Mouse (Mus musculus): ENCODE measurements around the gene Grwd1.
"Not testable (repeated sequence)": the region's sequence is repeated elsewhere in the genome, so short reads cannot be mapped to it uniquely, and the experiment has no call there.

Grwd1 gene

DNA sequence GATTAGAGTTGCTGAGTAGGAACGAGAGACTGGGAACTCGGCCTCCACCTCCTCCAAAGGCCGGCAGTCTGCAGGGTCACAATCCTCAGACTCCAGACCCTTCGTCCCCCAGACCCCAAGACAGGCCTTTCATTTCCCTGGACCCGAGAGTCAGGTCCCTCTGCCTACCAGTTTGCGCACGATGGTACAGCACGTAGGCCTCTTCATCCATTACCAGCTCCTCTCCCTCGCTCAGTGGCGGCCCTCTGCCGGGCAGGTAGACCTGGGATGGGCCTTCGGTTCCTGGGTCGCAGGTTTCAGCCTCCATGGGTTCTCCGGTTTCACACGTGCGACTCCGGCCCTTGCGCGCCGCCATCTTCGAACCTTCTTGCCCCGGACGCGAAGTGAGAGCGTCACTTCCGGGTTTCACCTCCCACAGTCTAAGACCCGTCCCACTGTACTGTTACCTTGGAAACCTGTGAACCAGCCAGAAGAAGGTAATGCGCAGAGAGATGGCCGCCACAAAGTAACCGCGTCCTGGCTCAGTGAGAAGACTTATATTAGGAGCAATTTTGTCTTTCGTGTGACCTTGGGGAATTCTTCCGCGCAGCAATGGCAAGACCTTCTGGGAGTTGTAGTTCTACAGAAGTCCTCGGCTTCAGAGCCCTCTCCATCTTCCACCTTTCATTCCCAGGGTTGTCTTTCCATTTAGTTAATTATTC lies at the start of gene Grwd1:
Gene Grwd1 (minus strand): TSS at position 518 of the 701 bp plus-strand sequence.
- in situ Hi-C loops (cut with MboI, MseI) = no loop called here

DNA sequence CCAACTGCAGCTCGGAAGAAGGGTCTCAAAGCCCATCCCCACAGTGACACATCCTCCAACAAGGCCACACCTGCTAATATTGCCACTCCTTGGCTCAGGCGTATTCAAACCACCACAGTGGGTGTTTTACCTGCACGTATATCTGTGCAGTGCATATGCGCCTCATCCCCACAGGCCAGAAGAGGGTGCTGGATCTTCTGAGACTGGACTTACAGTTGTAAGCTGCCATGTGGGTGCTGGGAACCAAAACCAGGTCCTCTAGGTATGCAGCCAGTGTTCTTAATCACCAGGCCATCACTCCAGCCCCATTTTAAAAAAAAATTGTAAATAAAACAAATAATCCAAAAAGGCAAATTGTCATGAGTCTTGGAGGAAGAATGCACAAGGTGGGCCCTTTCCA lies 49.8 kb upstream of the Grwd1 start:
- in situ Hi-C loops (cut with MboI, MseI) = no loop called here

DNA sequence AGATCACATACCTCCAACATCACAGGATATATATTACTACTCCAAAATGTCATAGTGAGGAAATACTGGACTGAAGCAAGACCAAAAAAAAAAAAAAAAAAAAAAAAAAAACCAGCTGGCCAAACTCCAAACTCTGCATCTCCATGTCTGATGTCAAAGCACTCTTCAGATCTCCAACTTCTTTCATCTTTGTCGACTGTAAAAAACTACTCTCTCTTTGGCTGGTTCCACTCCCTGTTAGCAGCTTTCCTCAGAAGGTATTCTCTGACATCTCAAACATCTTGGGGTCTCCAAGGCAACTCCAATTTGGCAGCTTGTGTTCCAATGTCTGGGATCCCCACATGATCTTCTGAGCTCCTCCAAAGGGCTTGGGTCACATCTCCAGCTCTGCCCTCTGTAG lies 47.5 kb upstream of the Grwd1 start, which contains the start of gene Grin2d:
Gene Grin2d (minus strand): TSS at position 101 of the 400 bp plus-strand sequence.
- in situ Hi-C loops (cut with MboI, MseI) = not testable (repeated sequence)

DNA sequence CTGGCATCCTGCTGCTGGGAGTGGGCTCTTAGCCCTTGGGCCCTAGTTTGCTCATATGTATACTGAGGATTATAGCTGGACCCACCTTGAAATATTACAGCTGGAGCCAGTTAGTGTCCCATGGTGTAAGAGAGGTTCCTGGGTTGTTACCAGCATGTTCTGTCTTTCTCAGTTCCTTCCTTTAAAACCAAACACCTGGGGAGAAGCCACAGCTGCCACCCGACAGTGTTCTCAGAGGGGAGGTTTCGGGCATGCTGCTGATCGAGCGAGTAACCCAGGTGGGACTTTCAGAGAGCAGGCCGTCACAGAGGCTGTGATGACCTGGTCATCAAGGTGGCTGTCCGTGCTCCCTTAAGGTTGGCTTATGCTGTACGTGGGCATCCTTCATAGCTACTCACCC lies 46.2 kb upstream of the Grwd1 start:
- in situ Hi-C loops (cut with MboI, MseI) = no loop called here

DNA sequence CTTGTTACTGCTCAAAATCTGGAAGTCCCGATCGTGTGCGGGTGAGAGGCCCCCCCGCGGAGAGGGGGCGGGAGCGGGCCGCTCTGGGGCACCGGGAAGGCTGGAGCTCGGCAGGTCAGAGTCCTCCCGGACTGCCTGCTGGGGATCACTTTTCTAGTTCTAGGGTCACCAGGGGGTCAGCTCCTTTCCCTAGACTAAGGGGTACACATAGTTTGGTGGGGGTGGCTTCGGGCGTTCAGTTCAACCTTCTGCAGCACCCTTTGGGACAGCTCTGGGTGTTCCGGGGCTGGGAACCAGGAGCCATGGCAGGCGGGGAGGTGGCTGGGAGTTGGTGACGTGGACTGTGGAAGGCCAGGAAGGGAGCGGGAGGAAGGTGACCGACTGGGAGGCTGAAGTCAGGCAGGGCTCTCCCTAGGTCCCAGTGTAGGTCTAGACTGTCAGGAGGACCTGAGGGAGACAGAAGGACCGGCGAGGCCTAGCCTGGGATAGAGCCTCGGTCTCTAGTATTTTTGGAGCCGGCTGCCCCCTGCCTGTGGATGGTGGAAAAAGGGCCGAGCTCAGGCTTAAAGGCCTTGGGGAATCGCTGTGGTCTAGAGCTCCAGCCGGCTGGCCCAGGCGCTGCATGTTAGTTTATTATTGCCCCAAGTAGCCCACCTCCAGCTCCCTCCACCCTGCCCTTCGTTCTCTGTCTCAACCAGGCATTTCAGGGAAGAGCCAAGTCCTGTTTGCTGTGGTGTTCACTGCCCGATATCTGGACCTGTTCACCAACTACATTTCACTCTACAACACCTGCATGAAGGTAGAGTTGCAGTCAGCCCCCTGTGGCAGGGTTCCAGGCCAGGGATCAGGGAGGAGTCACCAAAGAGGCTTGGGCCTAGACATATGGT lies 42.6 kb upstream of the Grwd1 start:
- in situ Hi-C loops (cut with MboI, MseI) = loop anchor here in 1 of 2 experiments (5.0 kb wide), 1 partner anchor 49 kb away; the partner anchor contains the start of genes Ccdc114 and Emp3

DNA sequence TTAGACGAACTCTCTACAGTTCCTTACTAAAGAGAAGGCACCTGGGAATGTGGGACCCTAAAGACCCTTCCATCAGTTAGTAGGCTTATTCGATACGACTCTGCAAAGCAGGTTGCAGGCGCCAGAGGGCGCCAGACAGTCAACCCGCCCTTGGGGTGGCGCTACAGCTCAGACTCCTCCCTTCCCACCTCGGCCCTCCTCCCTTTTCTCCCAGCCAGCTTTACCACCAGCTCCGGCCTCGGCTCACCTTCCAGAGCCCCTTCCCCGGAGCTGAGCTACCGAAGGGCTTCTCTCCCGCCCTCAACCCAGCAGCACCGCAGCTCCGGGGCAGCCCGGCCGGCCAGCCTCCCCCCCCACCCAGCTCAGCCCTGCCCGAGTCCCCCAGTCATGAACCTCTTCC lies 41.9 kb upstream of the Grwd1 start, which contains the start of gene Kdelr1:
Gene Kdelr1 (plus strand): TSS at position 149 of the 400 bp plus-strand sequence.
- in situ Hi-C loops (cut with MboI, MseI) = loop anchor here in 1 of 2 experiments (5.0 kb wide), 1 partner anchor 50 kb away; the partner anchor contains the start of genes Ccdc114 and Emp3

DNA sequence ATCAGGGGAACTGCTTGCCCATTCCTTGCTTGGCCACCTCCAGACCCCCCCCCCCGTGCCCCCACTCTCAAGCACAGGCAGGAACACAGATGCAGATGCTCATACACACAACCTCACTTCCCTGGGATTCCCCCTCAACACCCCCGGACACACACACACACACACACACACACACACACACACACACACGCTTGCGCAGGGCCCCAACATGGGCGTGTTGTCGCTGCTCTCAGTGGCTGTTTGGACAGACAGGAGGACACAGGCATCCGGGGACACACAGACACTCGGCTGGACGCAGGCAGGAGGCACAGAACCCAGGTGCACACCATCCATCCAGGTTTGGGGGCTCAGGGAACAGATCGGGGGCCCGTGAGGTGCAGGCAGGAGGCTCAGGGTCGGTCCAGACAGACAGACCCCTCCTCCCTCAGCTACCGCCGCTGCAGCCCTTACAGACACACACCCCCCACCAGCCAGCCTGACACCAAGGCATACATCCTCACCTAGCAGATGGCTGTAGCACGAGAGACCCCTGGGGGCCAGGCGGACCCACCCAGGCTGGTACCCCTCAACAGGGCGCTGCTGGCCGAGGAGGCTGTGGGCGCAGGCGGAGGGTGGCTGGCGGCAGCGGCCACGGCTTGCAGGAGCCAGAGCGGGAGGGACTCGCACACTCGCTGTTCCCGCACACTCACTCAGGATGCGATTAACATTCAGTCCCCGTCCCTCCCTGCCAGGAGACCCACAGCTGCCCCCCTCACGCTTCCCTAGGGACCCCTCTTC lies 39.7 kb upstream of the Grwd1 start:
- in situ Hi-C loops (cut with MboI, MseI) = loop anchor here in 1 of 2 experiments (5.0 kb wide), 1 partner anchor 52 kb away; the partner anchor contains the start of genes Ccdc114 and Emp3

DNA sequence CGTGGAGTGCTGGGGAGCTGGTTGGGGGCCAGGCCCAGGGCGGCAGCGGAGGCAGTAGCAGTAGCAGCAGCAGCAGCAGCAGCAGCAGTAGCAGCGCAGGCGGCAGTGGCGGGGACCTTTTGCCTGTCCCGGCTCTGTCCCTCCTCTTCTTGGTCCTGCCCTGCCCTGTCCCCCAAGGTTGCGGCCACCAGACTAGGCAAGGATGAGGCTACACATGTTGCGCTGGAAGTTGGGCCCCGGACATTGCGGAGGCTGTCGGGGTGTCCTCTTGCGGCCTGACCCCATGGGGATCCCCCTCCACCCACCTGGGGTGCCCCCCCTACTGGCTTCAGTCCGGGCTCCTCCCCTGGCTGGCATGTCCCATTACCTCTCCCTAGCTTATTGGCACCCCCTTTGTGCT lies 39.0 kb upstream of the Grwd1 start:
- in situ Hi-C loops (cut with MboI, MseI) = loop anchor here in 1 of 2 experiments (5.0 kb wide), 1 partner anchor 53 kb away; the partner anchor contains the start of genes Ccdc114 and Emp3

DNA sequence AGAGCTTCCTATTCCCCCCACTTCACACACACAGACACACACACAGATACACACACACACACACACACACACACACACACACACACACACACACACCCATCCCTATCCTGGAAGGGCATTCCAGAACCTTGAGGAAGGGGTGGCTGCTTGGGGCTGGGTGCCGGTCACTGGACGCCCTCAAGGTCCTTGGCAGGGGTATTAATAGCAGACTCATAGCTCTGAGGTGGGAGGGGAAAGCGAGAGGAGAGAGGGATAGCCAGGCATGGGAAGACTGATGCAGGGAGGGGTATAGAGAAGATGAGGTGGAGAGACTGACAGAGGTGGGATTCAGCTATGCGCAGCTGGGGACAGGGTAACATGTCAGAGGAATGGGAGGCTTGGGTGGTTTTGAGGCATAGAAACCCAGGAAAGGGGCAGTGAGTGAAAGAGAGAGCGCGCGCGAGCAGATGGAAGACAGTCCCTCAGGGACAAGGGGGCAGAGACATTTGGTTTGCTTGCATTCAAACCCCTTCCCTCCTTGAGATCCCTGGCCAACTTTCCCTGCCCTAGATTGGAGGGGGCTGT lies 38.4 kb upstream of the Grwd1 start:
- in situ Hi-C loops (cut with MboI, MseI) = no loop called here

DNA sequence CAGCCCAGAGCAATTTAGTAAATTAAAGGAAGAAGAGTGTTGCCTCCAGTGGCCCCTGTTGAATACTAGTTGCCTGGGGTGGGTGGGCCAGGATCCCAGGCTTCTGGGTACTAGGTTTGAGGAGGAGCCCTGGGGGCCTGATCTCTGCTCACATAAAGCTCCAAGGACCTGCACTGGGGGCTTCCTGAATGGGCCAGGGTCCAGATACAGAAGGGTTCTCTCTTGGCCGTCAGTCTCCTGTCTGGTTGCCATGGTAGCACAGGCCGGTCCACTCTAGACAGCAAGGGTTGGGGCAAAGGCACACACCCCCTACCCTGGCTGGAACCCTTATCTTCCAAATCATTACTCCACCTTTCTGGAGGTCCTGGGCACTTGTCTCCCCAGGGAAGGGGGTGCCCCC lies 37.1 kb upstream of the Grwd1 start:
- in situ Hi-C loops (cut with MboI, MseI) = no loop called here

DNA sequence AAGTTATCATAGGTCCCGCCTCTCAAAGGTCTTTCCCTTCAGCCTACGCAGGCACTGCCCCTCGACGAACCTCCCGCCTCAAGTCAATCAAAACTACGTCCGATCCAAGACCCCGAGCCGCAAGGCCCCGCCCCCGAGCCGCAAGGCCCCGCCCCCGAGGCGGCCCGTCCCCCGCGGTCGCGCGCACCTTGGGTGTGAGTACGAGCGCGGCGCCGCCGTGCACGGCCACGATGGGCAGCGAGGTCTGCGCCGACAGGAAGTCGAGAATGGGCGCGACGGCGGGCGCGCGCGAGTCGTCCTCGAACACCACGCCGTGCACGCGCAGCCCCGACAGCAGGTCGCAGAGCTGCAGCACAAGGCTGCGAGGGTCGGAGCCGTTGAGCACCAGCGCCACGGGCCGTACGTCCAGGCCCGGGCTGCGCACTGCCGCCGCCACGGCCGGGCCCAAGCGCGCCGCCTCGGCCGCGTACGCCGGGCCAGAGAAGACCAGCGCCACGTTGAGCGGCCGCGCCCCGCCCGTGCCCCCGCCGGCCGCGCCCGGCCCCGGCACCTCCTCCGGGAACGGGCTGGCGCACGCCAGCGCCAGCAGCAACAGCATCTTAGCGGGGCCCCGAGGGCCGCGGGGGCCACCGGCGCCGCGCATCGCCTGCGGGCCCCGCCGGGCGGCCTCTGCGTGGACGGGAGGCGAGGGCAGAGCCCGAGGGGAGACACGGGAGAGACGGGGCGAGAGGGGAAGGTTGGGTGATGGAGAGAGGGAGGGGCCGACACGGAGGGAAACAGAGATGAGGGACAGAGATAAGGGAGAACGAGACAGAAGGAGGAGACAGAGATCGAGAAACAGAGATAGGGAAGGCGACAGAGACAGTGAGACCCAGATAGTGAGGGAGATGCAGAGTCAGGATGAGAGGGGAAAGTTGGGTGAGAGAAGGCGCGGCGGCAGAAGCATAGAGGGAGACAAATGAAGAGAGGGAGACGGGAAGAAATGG lies 35.5 kb upstream of the Grwd1 start:
- in situ Hi-C loops (cut with MboI, MseI) = no loop called here

DNA sequence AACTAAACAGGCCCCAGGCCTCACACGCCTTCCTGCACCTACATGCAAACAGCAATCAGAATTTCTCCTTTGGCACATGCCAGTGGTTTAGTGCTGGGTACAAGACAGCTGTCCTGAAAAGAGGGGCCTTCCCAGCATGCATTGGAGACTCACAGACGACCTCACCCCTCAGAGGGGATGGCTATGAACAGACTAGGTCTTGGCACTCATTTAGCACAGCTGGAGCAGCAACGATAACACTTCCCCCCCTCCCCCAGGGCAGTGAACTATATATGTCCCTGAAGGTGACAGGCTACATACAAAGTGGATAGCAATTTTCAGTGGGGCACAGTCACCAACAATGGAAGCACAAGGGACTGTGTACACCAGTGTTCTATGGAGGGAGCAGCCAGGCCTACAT lies 33.7 kb upstream of the Grwd1 start:
- in situ Hi-C loops (cut with MboI, MseI) = no loop called here

DNA sequence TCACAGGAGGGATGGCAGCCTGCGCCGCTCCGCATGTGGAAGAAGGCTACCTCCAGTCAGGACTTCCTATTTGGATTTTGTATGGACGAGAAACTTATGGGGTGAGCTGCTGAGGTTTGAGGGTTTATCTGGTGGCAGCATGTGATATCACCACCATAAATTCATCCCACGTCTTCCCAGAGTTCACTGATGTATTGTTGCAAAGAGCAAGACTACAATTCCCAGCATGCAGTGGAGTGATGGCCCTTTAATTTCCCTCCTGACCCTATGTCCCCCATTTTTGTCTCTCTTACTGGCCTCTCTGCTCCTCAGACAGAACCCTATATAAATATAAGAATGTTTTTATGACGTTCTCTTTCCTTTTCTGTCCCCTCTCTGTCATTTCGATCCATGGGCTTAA lies 32.1 kb upstream of the Grwd1 start:
- in situ Hi-C loops (cut with MboI, MseI) = no loop called here

DNA sequence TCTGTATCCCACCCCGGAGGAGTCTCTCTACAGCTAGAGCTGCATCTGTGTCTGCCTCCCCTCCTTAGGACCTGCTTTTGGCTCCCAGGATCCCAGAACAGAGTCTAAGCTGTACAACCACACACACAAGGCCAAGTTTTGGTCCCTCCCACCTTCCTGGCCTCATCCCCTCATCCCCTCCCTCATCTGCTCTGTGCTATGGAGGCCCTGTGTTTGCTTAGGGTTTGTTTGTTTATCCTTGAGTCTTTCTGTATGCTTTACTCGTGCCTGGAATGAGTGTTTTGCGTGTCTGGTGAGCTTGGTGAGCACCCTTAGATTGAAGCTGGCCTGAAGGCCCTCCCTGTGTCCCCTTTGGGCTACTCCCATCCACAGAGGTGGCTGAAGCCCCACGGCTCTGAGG lies 28.3 kb upstream of the Grwd1 start:
- in situ Hi-C loops (cut with MboI, MseI) = no loop called here

DNA sequence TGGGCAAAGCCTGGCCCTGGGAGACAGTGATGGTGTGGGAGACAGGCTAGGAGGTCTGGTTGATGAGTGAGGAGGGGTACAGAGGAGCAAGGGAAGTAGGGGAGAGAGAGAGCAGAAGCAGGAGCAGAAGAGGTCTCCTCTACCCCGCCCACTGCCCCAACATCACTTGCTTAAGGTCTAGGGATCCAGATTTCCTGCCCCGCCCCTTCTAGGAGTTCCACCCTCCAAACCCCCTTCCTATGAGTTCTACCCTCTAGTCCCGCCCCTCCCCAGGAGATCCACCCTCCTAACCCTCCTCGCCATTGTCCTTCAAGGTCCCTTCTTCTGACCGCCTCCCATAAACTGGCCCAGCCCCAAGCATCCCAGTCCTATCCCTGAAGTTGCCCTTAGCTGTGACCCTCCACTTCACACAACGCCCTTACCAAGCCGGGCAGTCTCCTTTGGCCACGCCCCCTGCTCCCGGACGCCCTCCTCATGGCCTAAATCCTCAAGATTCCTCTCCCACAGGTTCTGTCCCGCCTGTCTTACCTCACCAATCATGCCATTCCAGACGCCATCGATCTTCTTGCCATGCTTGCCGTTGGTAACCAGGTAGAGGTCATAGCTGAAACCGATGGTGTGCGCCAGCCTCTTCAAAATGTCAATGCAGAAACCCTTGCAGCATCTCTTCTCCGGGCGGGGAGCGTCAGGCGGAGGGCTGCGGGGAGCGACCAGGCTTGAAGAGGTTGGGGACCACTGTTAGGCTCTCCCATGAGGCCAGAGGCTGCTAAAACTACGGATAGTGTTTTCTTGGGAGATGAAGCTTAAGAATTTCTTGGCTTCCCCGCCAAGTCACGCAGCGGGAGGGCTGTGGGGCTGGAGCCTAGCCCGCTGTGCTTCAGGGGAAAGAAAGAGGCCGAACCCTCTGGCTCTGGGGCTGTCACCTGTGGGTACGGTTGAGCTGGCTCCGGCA lies 26.5 kb upstream of the Grwd1 start:
- in situ Hi-C loops (cut with MboI, MseI) = no loop called here

DNA sequence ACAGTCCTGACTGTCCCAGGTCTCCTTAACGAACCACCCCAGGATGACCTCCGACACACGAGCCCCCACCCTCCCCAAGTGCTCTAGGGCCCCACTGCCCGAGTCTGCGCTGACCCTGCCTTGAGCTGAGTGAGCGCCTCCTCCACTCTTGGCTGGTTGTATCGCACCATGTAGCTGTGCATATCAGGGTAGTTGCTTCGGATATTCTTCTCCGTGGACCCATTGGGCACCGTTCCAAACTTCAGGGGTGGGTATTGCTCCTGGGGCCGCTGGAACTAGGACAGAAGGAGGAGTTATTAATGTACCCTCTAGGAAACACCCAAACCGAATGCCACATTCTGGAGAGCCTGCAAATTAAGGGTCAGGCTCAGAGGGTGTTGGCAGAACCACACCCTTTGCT lies 22.3 kb upstream of the Grwd1 start:
- in situ Hi-C loops (cut with MboI, MseI) = no loop called here

DNA sequence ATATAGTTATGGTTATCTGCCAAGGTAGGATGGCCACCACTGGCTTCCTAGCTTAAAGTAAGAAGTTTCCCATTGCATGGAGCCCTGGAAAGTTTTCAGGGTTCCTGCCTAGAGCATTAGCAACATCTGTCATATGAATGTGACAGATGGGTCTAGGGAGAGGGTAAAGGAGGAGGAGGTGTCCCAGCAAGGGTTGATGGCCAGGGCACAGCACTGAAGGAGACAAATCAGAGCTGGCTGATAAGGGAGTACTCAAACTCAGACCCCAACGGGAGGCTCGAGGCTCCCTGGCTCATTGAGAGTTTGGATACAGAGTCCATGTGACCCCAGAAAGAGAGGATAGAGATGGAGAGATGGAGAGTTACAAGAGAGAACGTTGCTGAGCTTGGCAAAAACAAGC lies 19.9 kb upstream of the Grwd1 start:
- in situ Hi-C loops (cut with MboI, MseI) = no loop called here

DNA sequence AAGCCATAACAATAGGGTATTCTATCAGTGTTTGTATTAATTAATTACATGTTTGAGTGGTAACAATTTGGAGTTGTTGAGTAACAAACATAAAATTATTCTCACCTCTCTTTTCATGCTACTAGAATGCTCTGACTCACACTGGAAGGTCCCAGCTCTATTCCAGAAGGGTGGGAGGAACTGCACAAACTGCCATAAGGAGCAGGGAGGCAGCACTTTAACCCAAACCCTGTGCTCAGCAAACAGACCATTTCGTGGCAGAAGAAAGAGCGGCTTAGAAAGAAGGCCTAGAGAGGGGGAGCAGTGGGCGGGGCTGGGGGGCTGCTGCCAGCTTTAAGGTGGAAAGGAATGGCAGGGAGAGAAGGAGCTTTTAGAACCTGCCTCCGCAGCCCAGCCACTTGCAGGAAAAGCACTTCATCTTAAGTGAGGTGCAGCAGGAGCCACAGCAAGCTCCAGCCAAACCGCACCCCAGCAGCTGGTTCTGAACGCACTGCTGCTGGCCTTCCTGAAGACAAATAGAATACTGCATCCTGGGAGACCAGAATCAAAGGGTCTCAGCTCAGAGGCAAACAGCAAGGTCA lies 17.8 kb upstream of the Grwd1 start:
- in situ Hi-C loops (cut with MboI, MseI) = no loop called here
